Mouse (Mus musculus) limb, embryonic 11.5 days (tissue): ENCODE data around the gene Polr2f. TPM values are rescaled to one million over a fixed set of nuclear protein-coding genes. Genes with fewer than 3 reads are reported as not detected.

ENCODE experiments used
- ATAC-seq: fragments of 200-750 bp; cut with Nextera tagmentation; 2 replicates; pipeline ENCODE4 v1.8.0; 2017; ENCODE audit warnings: low read depth; ENCODE audit not compliant: insufficient number of reproducible peaks, low FRiP score, low TSS enrichment
- DNase-seq: peaks from one replicate; pipeline ENCODE4 v3.0.0-alpha.2; 2015; ENCODE audit warnings: low spot score
- H3K27ac ChIP-seq: fragments of 300-500 bp; sonication (generic); replicated peaks from 2 replicates; pipeline ENCODE4 v1.5.1; 2014; ENCODE audit warnings: low read depth, mild to moderate bottlenecking, low read length
- H3K27me3 ChIP-seq: fragments of 300-500 bp; sonication (generic); 2 replicates; pipeline ENCODE4 v1.6.1; 2014; ENCODE audit warnings: mild to moderate bottlenecking, low read length, mixed read lengths; ENCODE audit not compliant: control insufficient read depth, insufficient read depth
- H3K36me3 ChIP-seq: fragments of 300-500 bp; sonication (generic); 2 replicates; pipeline ENCODE4 v1.6.1; 2014; ENCODE audit warnings: mild to moderate bottlenecking, low read length, moderate library complexity, mixed read lengths; ENCODE audit not compliant: control insufficient read depth, insufficient read depth
- H3K4me1 ChIP-seq: fragments of 300-500 bp; sonication (generic); 2 replicates; pipeline ENCODE4 v1.6.1; 2014; ENCODE audit warnings: low read length, mixed read lengths; ENCODE audit not compliant: control insufficient read depth, insufficient read depth
- H3K4me2 ChIP-seq: fragments of 300-500 bp; sonication (generic); 2 replicates; pipeline ENCODE4 v1.6.1; 2014; ENCODE audit warnings: low read depth, mild to moderate bottlenecking, moderate library complexity; ENCODE audit not compliant: severe bottlenecking
- H3K4me3 ChIP-seq: fragments of 300-500 bp; sonication (generic); 2 replicates; pipeline ENCODE4 v1.5.1; 2014; ENCODE audit warnings: low read depth, low read length
- H3K9ac ChIP-seq: fragments of 300-500 bp; sonication (generic); 2 replicates; pipeline ENCODE4 v1.6.1; 2014; ENCODE audit warnings: mild to moderate bottlenecking, low read length
- H3K9me3 ChIP-seq: fragments of 300-500 bp; sonication (generic); 2 replicates; pipeline ENCODE4 v1.6.1; 2016; ENCODE audit warnings: low read length; ENCODE audit not compliant: control insufficient read depth
- WGBS: fragments of 180-500 bp; shearing (Covaris S2); extraction: QIAGEN DNeasy Blood & Tissue Kit; methylation state at CpG from one replicate; pipeline ENCODE4 v1.1.7; 2014; 5-methylcytosine and 5-hydroxymethylcytosine counted together
- polyA plus RNA-seq: library from polyadenylated mRNA; unstranded; fragments of >200 nt; fragmentation: Nextera tagmentation; extraction: Ambion mirVana; gene quantifications from 2 replicates; pipeline ENCODE4 v1.2.1, GENCODE M21; 2014

Polr2f gene
- polyA plus RNA-seq, 1 experiment from 2014 or later, result 385 TPM

GRCm38 (mm10) chr15:79109321-79109934 lies 31.4 kb upstream of the Polr2f start:
- WGBS, result under 1% methylated on average over 46 of the region's 46 CpGs
- ATAC-seq, result peak; percentile 58
- peaks cover 15% of the 10 kb centered on the region for H3K4me1 ChIP-seq

GRCm38 (mm10) chr15:79110031-79110430 lies 30.8 kb upstream of the Polr2f start:
- no peak for ATAC-seq

More at GRCm38 (mm10) chr15:79109321-79109934, 31.4 kb upstream of the Polr2f start:
- DNase-seq, result no peak
- Histone ChIP-seq H3K9me3 (no peaks in the 10 kb centered on the region), H3K9ac (peak overlapping the region; percentile 87), H3K4me2 (peak overlapping the region; percentile 97), H3K27ac (peak overlapping the region; percentile 86), H3K36me3 (no peaks in the 10 kb centered on the region), H3K4me3 (peak overlapping the region; percentile 89), H3K27me3 (no peaks in the 10 kb centered on the region)

DNA sequence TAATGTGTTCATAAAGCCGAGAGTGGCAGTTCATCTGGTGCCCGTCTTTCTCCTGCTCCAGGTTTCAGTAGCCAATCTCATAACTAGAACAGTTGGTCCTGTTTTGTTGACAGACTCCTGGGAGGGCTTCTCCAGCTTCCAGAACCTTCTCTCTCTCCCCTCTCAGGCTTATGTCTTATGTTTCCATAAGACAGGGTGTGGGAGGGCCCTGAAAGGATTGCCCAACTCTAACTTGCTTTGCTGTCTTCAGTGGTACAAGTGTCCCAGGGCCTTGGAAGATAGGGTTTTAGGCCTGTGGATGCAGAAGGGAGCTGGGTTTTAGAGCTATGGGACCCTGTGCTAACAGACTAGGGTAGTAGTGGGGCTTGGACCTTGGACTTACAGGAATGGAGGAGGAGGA lies 30.3 kb upstream of the Polr2f start:
- H3K4me3 ChIP-seq, result no peak overlapping the region; the same call in 1 of the 2 replicates
- no peak overlapping the region for H3K9ac ChIP-seq
- WGBS, result 75% methylated on average over 2 of the region's 2 CpGs

More at GRCm38 (mm10) chr15:79110031-79110430, 30.8 kb upstream of the Polr2f start:
- Histone ChIP-seq H3K9me3 (no peaks in the 10 kb centered on the region), H3K4me1 (peaks cover 15% of the 10 kb centered on the region), H3K27ac (no peak overlapping the region), H3K4me3 (peak overlapping the region; percentile 89), H3K4me2 (peak overlapping the region; percentile 97), H3K36me3 (no peaks in the 10 kb centered on the region), H3K9ac (peak overlapping the region; percentile 87; the same call in 1 of the 2 replicates), H3K27me3 (no peaks in the 10 kb centered on the region)
- 18% methylated on average over 9 of the region's 9 CpGs for whole genome bisulfite sequencing
- DNase-seq, result no peak

GRCm38 (mm10) chr15:79111774-79112173 lies 29.0 kb upstream of the Polr2f start:
- no peaks in the 10 kb centered on the region for H3K9me3 ChIP-seq
- peaks cover 15% of the 10 kb centered on the region for H3K4me1 ChIP-seq
- DNase-seq, result no peak
- H3K27me3 ChIP-seq, result no peaks in the 10 kb centered on the region
- no peak for ATAC-seq
- H3K36me3 ChIP-seq, result no peaks in the 10 kb centered on the region; the same call in 1 of the 2 replicates
- WGBS, result 84% methylated on average over 4 of the region's 4 CpGs
- H3K4me3 ChIP-seq, result no peak overlapping the region
- H3K27ac ChIP-seq, result no peak overlapping the region
- H3K4me2 ChIP-seq, result no peak overlapping the region
- H3K9ac ChIP-seq, result no peak overlapping the region

More for the DNA sequence above, 30.3 kb upstream of the Polr2f start:
- no peak for DNase-seq
- no peak overlapping the region for H3K27ac ChIP-seq
- peaks cover 15% of the 10 kb centered on the region for H3K4me1 ChIP-seq
- ATAC-seq, result no peak
- no peaks in the 10 kb centered on the region for H3K36me3 ChIP-seq
- H3K4me2 ChIP-seq, result no peak overlapping the region
- H3K27me3 ChIP-seq, result no peaks in the 10 kb centered on the region
- H3K9me3 ChIP-seq, result no peaks in the 10 kb centered on the region

DNA sequence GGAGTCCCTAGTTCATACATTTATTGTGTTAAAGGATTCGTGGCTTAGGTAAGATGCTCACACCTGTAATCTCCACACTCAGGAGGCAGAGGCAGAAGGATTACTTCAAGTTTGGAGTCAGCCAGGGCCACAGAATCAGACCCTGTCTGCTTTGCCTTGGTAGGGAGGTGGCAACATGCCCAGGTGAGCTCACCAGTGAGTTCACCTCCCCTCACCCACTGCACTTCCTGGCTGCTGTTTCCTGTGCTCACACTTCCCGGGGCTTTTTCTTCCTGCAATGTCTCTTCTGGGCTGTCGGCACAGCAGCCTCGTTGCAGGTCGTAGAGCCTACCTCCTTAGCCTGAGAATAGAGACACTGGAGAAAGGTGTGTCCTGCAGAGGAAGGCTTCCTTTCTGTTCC lies 25.5 kb upstream of the Polr2f start:
- Histone ChIP-seq H3K4me2 (no peak overlapping the region), H3K36me3 (peaks cover 3% of the 10 kb centered on the region; the same call in 1 of the 2 replicates), H3K27me3 (no peaks in the 10 kb centered on the region), H3K9ac (no peak overlapping the region), H3K4me1 (peaks cover 5% of the 10 kb centered on the region), H3K4me3 (no peak overlapping the region), H3K9me3 (no peaks in the 10 kb centered on the region), H3K27ac (no peak overlapping the region)
- WGBS, result 53% methylated on average over 5 of the region's 5 CpGs
- DNase-seq, result no peak
- ATAC-seq, result no peak

GRCm38 (mm10) chr15:79119491-79119890 lies 21.3 kb upstream of the Polr2f start:
- no peaks in the 10 kb centered on the region for H3K27me3 ChIP-seq
- H3K4me3 ChIP-seq, result no peak overlapping the region
- H3K4me1 ChIP-seq, result no peaks in the 10 kb centered on the region
- 81% methylated on average over 9 of the region's 9 CpGs for WGBS
- no peaks in the 10 kb centered on the region for H3K9me3 ChIP-seq
- no peak overlapping the region for H3K4me2 ChIP-seq
- peaks cover 3% of the 10 kb centered on the region; the same call in 1 of the 2 replicates for H3K36me3 ChIP-seq
- ATAC-seq (no peak), DNase-seq (no peak)
- H3K9ac ChIP-seq, result no peak overlapping the region
- H3K27ac ChIP-seq, result no peak overlapping the region

GRCm38 (mm10) chr15:79122119-79122518 lies 18.7 kb upstream of the Polr2f start:
- no peak overlapping the region for H3K27ac ChIP-seq
- no peak for DNase-seq
- no peak overlapping the region for H3K4me3 ChIP-seq
- no peaks in the 10 kb centered on the region for H3K4me1 ChIP-seq
- H3K9ac ChIP-seq, result no peak overlapping the region
- ATAC-seq, result no peak
- 68% methylated on average over 4 of the region's 4 CpGs for WGBS
- no peak overlapping the region for H3K4me2 ChIP-seq
- H3K27me3 ChIP-seq, result no peaks in the 10 kb centered on the region
- no peaks in the 10 kb centered on the region for H3K9me3 ChIP-seq
- peaks cover 8% of the 10 kb centered on the region for H3K36me3 ChIP-seq

GRCm38 (mm10) chr15:79122546-79122945 lies 18.3 kb upstream of the Polr2f start:
- DNase-seq (no peak), ATAC-seq (no peak)
- peaks cover 12% of the 10 kb centered on the region for H3K36me3 ChIP-seq
- H3K4me3 ChIP-seq, result no peak overlapping the region
- no peaks in the 10 kb centered on the region for H3K4me1 ChIP-seq
- no peak overlapping the region for H3K9ac ChIP-seq
- H3K27ac ChIP-seq, result no peak overlapping the region
- no peaks in the 10 kb centered on the region for H3K27me3 ChIP-seq
- WGBS, result 79% methylated on average over 13 of the region's 13 CpGs
- H3K9me3 ChIP-seq, result no peaks in the 10 kb centered on the region
- H3K4me2 ChIP-seq, result no peak overlapping the region

- no peaks in the 10 kb centered on the region for H3K4me1 ChIP-seq
- H3K27ac ChIP-seq, result no peak overlapping the region
- H3K36me3 ChIP-seq, result peaks cover 14% of the 10 kb centered on the region
- no peak overlapping the region for H3K4me3 ChIP-seq
- DNase-seq (no peak), ATAC-seq (no peak)
- H3K27me3 ChIP-seq, result no peaks in the 10 kb centered on the region
- 93% methylated on average over 6 of the region's 6 CpGs for WGBS
- no peak overlapping the region for H3K4me2 ChIP-seq
- no peaks in the 10 kb centered on the region for H3K9me3 ChIP-seq
- H3K9ac ChIP-seq, result no peak overlapping the region
Measured at GRCm38 (mm10) chr15:79123751-79124150, 17.1 kb upstream of the Polr2f start.
